Mouse (Mus musculus) MEL (cell line): ENCODE results near the gene Inpp5d. TPM values are rescaled to one million over a fixed set of nuclear protein-coding genes. Genes with fewer than 3 reads are reported as not detected.

Experiments used
- DNase-seq: peaks from one replicate; pipeline ENCODE4 v3.0.0; 2011; ENCODE audit warnings: low read depth, low spot score
- H3K27ac ChIP-seq: 2 replicates; pipeline ENCODE4 v1.5.1; 2012; ENCODE audit warnings: low read depth, mild to moderate bottlenecking, control low read depth, low read length, moderate library complexity; ENCODE audit not compliant: control insufficient read depth
- H3K27me3 ChIP-seq, 2 experiments: fragments of 150-350 bp in 1 of 2; sonication (generic) in 1 of 2; 2 replicates each; pipeline ENCODE4 v1.6.1; 2012; ENCODE audit warnings: low read length in 2 of 2, mild to moderate bottlenecking in 2 of 2, improper control_type of control experiment in 1 of 2, moderate library complexity in 1 of 2; ENCODE audit not compliant: insufficient read depth in 2 of 2, control insufficient read depth in 1 of 2
- H3K36me3 ChIP-seq, 2 experiments: 2 replicates each; pipeline ENCODE4 v1.6.1; 2012 to 2014; ENCODE audit warnings: low read length in 2 of 2, improper control_type of control experiment in 1 of 2, inconsistent platforms in 1 of 2, mild to moderate bottlenecking in 1 of 2; ENCODE audit not compliant: insufficient read depth in 2 of 2, control insufficient read depth in 1 of 2
- H3K4me1 ChIP-seq, 2 experiments: fragments of 150-350 bp in 1 of 2; sonication (generic) in 1 of 2; 2 replicates each; pipeline ENCODE4 v1.6.1; 2012; ENCODE audit warnings: low read length in 2 of 2, improper control_type of control experiment in 1 of 2, mild to moderate bottlenecking in 1 of 2; ENCODE audit not compliant: insufficient read depth in 2 of 2, control insufficient read depth in 1 of 2
- H3K4me3 ChIP-seq, 2 experiments: fragments of 150-350 bp in 1 of 2; sonication (generic) in 1 of 2; 2 replicates each; pipeline ENCODE4 v1.5.1; 2012; ENCODE audit warnings: low read depth in 2 of 2, low read length in 2 of 2, mild to moderate bottlenecking in 2 of 2, moderate library complexity in 2 of 2, control low read depth in 1 of 2, improper control_type of control experiment in 1 of 2; ENCODE audit not compliant: control insufficient read depth in 1 of 2, insufficient read depth in 1 of 2
- H3K79me2 ChIP-seq: 2 replicates; pipeline ENCODE4 v1.6.1; 2012; ENCODE audit warnings: mild to moderate bottlenecking, low read length, moderate library complexity; ENCODE audit not compliant: control insufficient read depth, poor library complexity, insufficient read depth
- H3K9ac ChIP-seq: 2 replicates; pipeline ENCODE4 v1.6.1; 2012; ENCODE audit warnings: low read depth, mild to moderate bottlenecking, control low read depth, low read length, moderate library complexity; ENCODE audit not compliant: control insufficient read depth, poor library complexity, severe bottlenecking
- H3K9me3 ChIP-seq: fragments of 150-350 bp; sonication (generic); replicated peaks from 2 replicates; pipeline ENCODE4 v1.6.1; 2012; ENCODE audit warnings: mild to moderate bottlenecking, low read length, improper control_type of control experiment, moderate library complexity; ENCODE audit not compliant: insufficient read depth
- BHLHE40 ChIP-seq: IDR thresholded peaks from 2 replicates; pipeline ENCODE4 v1.6.1; 2012; ENCODE audit warnings: low read depth, mild to moderate bottlenecking, inconsistent platforms, low read length, improper control_type of control experiment, borderline replicate concordance
- CHD1 ChIP-seq: IDR thresholded peaks from 2 replicates; pipeline ENCODE4 v1.6.1; 2012; ENCODE audit warnings: low read depth, mild to moderate bottlenecking, inconsistent platforms, low read length, improper control_type of control experiment
- CTCF ChIP-seq, 3 experiments: IDR thresholded peaks in 2 of 3; conservative IDR thresholded peaks in 1 of 3; 2 replicates each; pipeline ENCODE4 v1.5.1; 2011 to 2012; ENCODE audit warnings: low read length in 3 of 3, low read depth in 2 of 3, mild to moderate bottlenecking in 2 of 3, improper control_type of control experiment in 1 of 3, inconsistent platforms in 1 of 3, mixed read lengths in 1 of 3, moderate library complexity in 1 of 3; ENCODE audit not compliant: control insufficient read depth in 1 of 3, insufficient read depth in 1 of 3, poor library complexity in 1 of 3, severe bottlenecking in 1 of 3
- ELF1 ChIP-seq: IDR thresholded peaks from 2 replicates; pipeline ENCODE4 v1.6.1; 2014; ENCODE audit warnings: low read depth, mild to moderate bottlenecking, inconsistent platforms, low read length, improper control_type of control experiment, moderate library complexity
- EP300 ChIP-seq, 2 experiments: IDR thresholded peaks; 2 replicates each; pipeline ENCODE4 v1.6.1; 2011; ENCODE audit warnings: improper control_type of control experiment in 2 of 2, low read length in 2 of 2, low read depth in 1 of 2, mild to moderate bottlenecking in 1 of 2
- ETS1 ChIP-seq: IDR thresholded peaks from 2 replicates; pipeline ENCODE4 v1.6.1; 2012; ENCODE audit warnings: low read depth, mild to moderate bottlenecking, inconsistent platforms, low read length, improper control_type of control experiment, moderate library complexity
- GATA1 ChIP-seq: IDR thresholded peaks from 2 replicates; pipeline ENCODE4 v1.6.1; 2011; ENCODE audit warnings: low read depth, low read length, improper control_type of control experiment
- HCFC1 ChIP-seq: IDR thresholded peaks from 2 replicates; pipeline ENCODE4 v1.6.1; 2012; ENCODE audit warnings: low read depth, mild to moderate bottlenecking, inconsistent platforms, low read length, improper control_type of control experiment, moderate library complexity
- JUND ChIP-seq: IDR thresholded peaks from 2 replicates; pipeline ENCODE4 v1.6.1; 2011; ENCODE audit warnings: low read depth, mild to moderate bottlenecking, improper control_type of control experiment, low read length
- MAX ChIP-seq: IDR thresholded peaks from 2 replicates; pipeline ENCODE4 v1.6.1; 2011; ENCODE audit warnings: low read length, improper control_type of control experiment
- MAZ ChIP-seq: IDR thresholded peaks from 2 replicates; pipeline ENCODE4 v1.6.1; 2012; ENCODE audit warnings: low read depth, mild to moderate bottlenecking, inconsistent platforms, low read length, improper control_type of control experiment
- MEF2A ChIP-seq: IDR thresholded peaks from 2 replicates; pipeline ENCODE4 v1.6.1; 2014; ENCODE audit warnings: low read depth, mild to moderate bottlenecking, inconsistent platforms, low read length, improper control_type of control experiment; ENCODE audit not compliant: poor library complexity, insufficient replicate concordance, severe bottlenecking; ENCODE audit errors: extremely low read depth
- MYB ChIP-seq: IDR thresholded peaks from 2 replicates; pipeline ENCODE4 v1.6.1; 2011; ENCODE audit warnings: mild to moderate bottlenecking, low read depth, low read length, improper control_type of control experiment
- NELFE ChIP-seq: IDR thresholded peaks from 2 replicates; pipeline ENCODE4 v1.6.1; 2011; ENCODE audit warnings: low read depth, low read length, improper control_type of control experiment
- NRF1 ChIP-seq: IDR thresholded peaks from 2 replicates; pipeline ENCODE4 v1.6.1; 2014; ENCODE audit warnings: low read depth, mild to moderate bottlenecking, inconsistent platforms, low read length, improper control_type of control experiment, moderate library complexity; ENCODE audit not compliant: poor library complexity, insufficient read depth, severe bottlenecking
- POLR2A ChIP-seq, 2 experiments: IDR thresholded peaks; 2 replicates each; pipeline ENCODE4 v1.6.1; 2011 to 2012; ENCODE audit warnings: low read length in 2 of 2, mild to moderate bottlenecking in 2 of 2, control low read depth in 1 of 2, improper control_type of control experiment in 1 of 2, low read depth in 1 of 2, moderate library complexity in 1 of 2; ENCODE audit not compliant: control insufficient read depth in 1 of 2, insufficient read depth in 1 of 2, poor library complexity in 1 of 2
- POLR2AphosphoS2 ChIP-seq: IDR thresholded peaks from 2 replicates; pipeline ENCODE4 v1.6.1; 2011; ENCODE audit warnings: low read length, improper control_type of control experiment
- POLR2AphosphoS5 ChIP-seq: IDR thresholded peaks from 2 replicates; pipeline ENCODE4 v1.6.1; 2012; ENCODE audit warnings: low read depth, borderline replicate concordance, mild to moderate bottlenecking, inconsistent platforms, low read length, moderate library complexity, mixed read lengths
- RAD21 ChIP-seq: IDR thresholded peaks from 2 replicates; pipeline ENCODE4 v1.6.1; 2011; ENCODE audit warnings: mild to moderate bottlenecking, low read depth, low read length, improper control_type of control experiment
- RCOR1 ChIP-seq: IDR thresholded peaks from 2 replicates; pipeline ENCODE4 v1.6.1; 2012; ENCODE audit warnings: low read depth, mild to moderate bottlenecking, inconsistent platforms, low read length, improper control_type of control experiment
- SMC3 ChIP-seq: IDR thresholded peaks from 2 replicates; pipeline ENCODE4 v1.6.1; 2011; ENCODE audit warnings: low read depth, low read length, improper control_type of control experiment
- TAL1 ChIP-seq: IDR thresholded peaks from 2 replicates; pipeline ENCODE4 v1.6.1; 2012; ENCODE audit warnings: mild to moderate bottlenecking, inconsistent platforms, low read length, moderate library complexity, mixed read lengths
- TBP ChIP-seq: IDR thresholded peaks from 2 replicates; pipeline ENCODE4 v1.8.0; 2011; ENCODE audit warnings: low read depth, low read length, improper control_type of control experiment
- UBTF ChIP-seq: IDR thresholded peaks from 2 replicates; pipeline ENCODE4 v1.6.1; 2012; ENCODE audit warnings: low read depth, mild to moderate bottlenecking, inconsistent platforms, low read length, improper control_type of control experiment, moderate library complexity, borderline replicate concordance; ENCODE audit not compliant: insufficient read depth
- USF1 ChIP-seq: IDR thresholded peaks from 2 replicates; pipeline ENCODE4 v1.6.1; 2014; ENCODE audit warnings: low read depth, mild to moderate bottlenecking, inconsistent platforms, low read length, improper control_type of control experiment, moderate library complexity
- ZC3H11A ChIP-seq: IDR thresholded peaks from 2 replicates; pipeline ENCODE4 v1.6.1; 2012; ENCODE audit warnings: low read depth, mild to moderate bottlenecking, inconsistent platforms, low read length, improper control_type of control experiment
- ZMIZ1 ChIP-seq: IDR thresholded peaks from 2 replicates; pipeline ENCODE4 v1.6.1; 2012; ENCODE audit warnings: low read depth, mild to moderate bottlenecking, inconsistent platforms, low read length, improper control_type of control experiment, moderate library complexity
- ZNF384 ChIP-seq: IDR thresholded peaks from 2 replicates; pipeline ENCODE4 v1.6.1; 2012; ENCODE audit warnings: low read depth, mild to moderate bottlenecking, inconsistent platforms, low read length, improper control_type of control experiment
- polyA plus RNA-seq, 2 experiments: library from polyadenylated mRNA; stranded (reverse) in 1 of 2; unstranded in 1 of 2; fragments of >175 nt in 1 of 2; fragments of >200 nt in 1 of 2; gene quantifications; 2 replicates each; pipeline versions ENCODE4 v1.2.1 to v1.2.4; 2012; ENCODE audit warnings: low replicate concordance in 2 of 2, low read depth in 1 of 2; ENCODE audit not compliant: insufficient read length in 2 of 2, insufficient read depth in 1 of 2, missing spikeins in 1 of 2
- total RNA-seq: library from RNA; depleted of rRNA; stranded (reverse); fragments of 300-350 nt; gene quantifications from 2 replicates; pipeline ENCODE4 v1.2.3, GENCODE M21; 2012

Inpp5d gene
- total and polyA plus RNA-seq, 3 experiments: 69.4 to 71.3 TPM; not detected in 1

GRCm38 (mm10) chr1:87628085-87628484 is 8.0 kb downstream of the Inpp5d start (continued):
- no peak for TF ChIP-seq CTCF (IDR thresholded peaks at IDR 0.05 in 2 of 3, conservative IDR thresholded peaks at IDR 0.05 in 1 of 3; ENCODE audit: control insufficient read depth in 1 of 3, insufficient read depth in 1 of 3, low read depth in 2 of 3, low read length in 3 of 3, poor library complexity in 1 of 3, severe bottlenecking in 1 of 3)
- TF ChIP-seq ZC3H11A: no peak
- TF ChIP-seq MAX: no peak

- H3K36me3 ChIP-seq: peaks cover 2 to 62% of the 10 kb centered on the region in 2 experiments
- peaks cover 50% of the 10 kb centered on the region for H3K79me2 ChIP-seq
- peak overlapping the region; percentile 31 for H3K9ac ChIP-seq
- peak; percentile 71 for TF ChIP-seq GATA1
- TF ChIP-seq ETS1: no peak
- peak overlapping the region; percentile 23 to 54 for H3K4me3 ChIP-seq
- no peaks in the 10 kb centered on the region for H3K9me3 ChIP-seq
- H3K27me3 ChIP-seq: no peaks in the 10 kb centered on the region
- peak overlapping the region; percentile 88 for H3K27ac ChIP-seq
- H3K4me1 ChIP-seq: peaks cover 55 to 56% of the 10 kb centered on the region in 2 experiments
- no peak for DNase-seq
Observed at GRCm38 (mm10) chr1:87631584-87631983, 11.5 kb downstream of the Inpp5d start.

- no peak overlapping the region; the same call in 1 of the 2 replicates for H3K9ac ChIP-seq
- peak; percentile 56 for TF ChIP-seq TAL1
- TF ChIP-seq RAD21: no peak
- TF ChIP-seq NRF1: peak; percentile 17; the same call in 1 of the 2 replicates
- no peak for TF ChIP-seq UBTF
- peak; percentile 43; the same call in 1 of the 2 replicates for TF ChIP-seq ELF1
- TF ChIP-seq MYB: peak; percentile 54
- no peak for TF ChIP-seq POLR2A (IDR thresholded peaks at IDR 0.05; ENCODE audit: control insufficient read depth in 1 of 2, insufficient read depth in 1 of 2, low read depth in 1 of 2, low read length in 2 of 2, poor library complexity in 1 of 2)
- TF ChIP-seq MEF2A: peak; percentile 7; the same call in 1 of the 2 replicates
- no peak for TF ChIP-seq POLR2AphosphoS5
- no peak for TF ChIP-seq TBP
- no peak for TF ChIP-seq USF1
- no peak for TF ChIP-seq SMC3
- no peak; the same call in 1 of the 2 replicates for TF ChIP-seq NELFE
- TF ChIP-seq POLR2AphosphoS2: peak; percentile 35; the same call in 1 of the 2 replicates
- TF ChIP-seq BHLHE40: peak; percentile 84; the same call in 1 of the 2 replicates
- TF ChIP-seq CHD1: no peak
- 0 out of 2 replicates have a peak, but pooled peaks have one; percentile 58 for TF ChIP-seq JUND
- TF ChIP-seq EP300 (IDR thresholded peaks at IDR 0.05; ENCODE audit: low read depth in 1 of 2, low read length in 2 of 2): peak; percentile 92 to 96
- TF ChIP-seq RCOR1: peak; percentile 88
- peak; percentile 54; the same call in 1 of the 2 replicates for TF ChIP-seq MAZ
- peak; percentile 96 for TF ChIP-seq ZNF384
- peak; percentile 99 for TF ChIP-seq ETS1
- TF ChIP-seq HCFC1: peak; percentile 58
- TF ChIP-seq GATA1: peak; percentile 98
- 0 out of 2 replicates have a peak, but pooled peaks have one; percentile 53 for TF ChIP-seq ZMIZ1
- TF ChIP-seq ZC3H11A: no peak
Observed at GRCm38 (mm10) chr1:87632163-87632562, 12.1 kb downstream of the Inpp5d start.

More at GRCm38 (mm10) chr1:87632163-87632562, 12.1 kb downstream of the Inpp5d start:
- peaks cover 6 to 61% of the 10 kb centered on the region in 2 experiments for H3K36me3 ChIP-seq
- peaks cover 44% of the 10 kb centered on the region for H3K79me2 ChIP-seq
- no peaks in the 10 kb centered on the region for H3K9me3 ChIP-seq
- peak overlapping the region in 1 of 2 experiments; percentile 54; a peak in 2 of 4 replicates for H3K4me3 ChIP-seq
- H3K4me1 ChIP-seq: peaks cover 54 to 56% of the 10 kb centered on the region in 2 experiments
- no peaks in the 10 kb centered on the region for H3K27me3 ChIP-seq
- H3K27ac ChIP-seq: peak overlapping the region; percentile 88
- peak; percentile 83 for DNase-seq
